Mouse (Mus musculus) ES-E14 (cell line): ENCODE data around the gene Il11ra1. TPM values are rescaled to one million over a fixed set of nuclear protein-coding genes. Genes with fewer than 3 reads are reported as not detected.

Experiments used
- DNase-seq: peaks from one replicate; pipeline ENCODE4 v3.0.0-alpha.2; 2013; ENCODE audit warnings: low read depth, low spot score
- H3K27ac ChIP-seq: 2 replicates; pipeline ENCODE4 v1.5.1; 2012; ENCODE audit warnings: low read depth, mild to moderate bottlenecking, low read length, moderate library complexity, mixed read lengths; ENCODE audit not compliant: poor library complexity, insufficient read depth, severe bottlenecking
- H3K36me3 ChIP-seq: 2 replicates; pipeline ENCODE4 v1.6.1; 2012; ENCODE audit warnings: mild to moderate bottlenecking, low read length, moderate library complexity, mixed read lengths; ENCODE audit not compliant: control insufficient read depth, poor library complexity, insufficient read depth, severe bottlenecking
- H3K4me1 ChIP-seq, 2 experiments: fragments of 150-350 bp in 1 of 2; sonication (generic) in 1 of 2; 2 replicates each; pipeline ENCODE4 v1.6.1; 2012; ENCODE audit warnings: low read length in 2 of 2, mild to moderate bottlenecking in 1 of 2, mixed read lengths in 1 of 2; ENCODE audit not compliant: control insufficient read depth in 2 of 2, insufficient read depth in 2 of 2, poor library complexity in 1 of 2
- H3K4me3 ChIP-seq, 2 experiments: fragments of 150-350 bp in 1 of 2; sonication (generic) in 1 of 2; 2 replicates each; pipeline ENCODE4 v1.5.1; 2012; ENCODE audit warnings: low read length in 2 of 2, low read depth in 1 of 2, mild to moderate bottlenecking in 1 of 2, mixed read lengths in 1 of 2; ENCODE audit not compliant: insufficient read depth in 1 of 2, poor library complexity in 1 of 2, severe bottlenecking in 1 of 2
- H3K9ac ChIP-seq: 2 replicates; pipeline ENCODE4 v1.6.1; 2012; ENCODE audit warnings: low read depth, mild to moderate bottlenecking, low read length, mixed read lengths; ENCODE audit not compliant: poor library complexity, insufficient read depth, severe bottlenecking
- H3K9me3 ChIP-seq: fragments of 150-350 bp; sonication (generic); 2 replicates; pipeline ENCODE4 v1.6.1; 2012; ENCODE audit warnings: low read depth, mild to moderate bottlenecking, low read length; ENCODE audit not compliant: control insufficient read depth, insufficient read depth
- CHD2 ChIP-seq: IDR thresholded peaks from 2 replicates; pipeline ENCODE4 v1.6.1; 2014; ENCODE audit warnings: mild to moderate bottlenecking, low read depth, low read length, inconsistent platforms
- HCFC1 ChIP-seq: IDR thresholded peaks from 2 replicates; pipeline ENCODE4 v1.6.1; 2012; ENCODE audit warnings: low read length, inconsistent platforms, borderline replicate concordance; ENCODE audit not compliant: insufficient read depth
- MAFK ChIP-seq: IDR thresholded peaks from 2 replicates; pipeline ENCODE4 v1.6.1; 2014; ENCODE audit warnings: mild to moderate bottlenecking, low read depth, low read length, inconsistent platforms; ENCODE audit not compliant: insufficient read depth
- ZC3H11A ChIP-seq: IDR thresholded peaks from 2 replicates; pipeline ENCODE4 v1.6.1; 2012; ENCODE audit warnings: low read depth, mild to moderate bottlenecking, inconsistent platforms, low read length, borderline replicate concordance
- ZNF384 ChIP-seq: IDR thresholded peaks from 2 replicates; pipeline ENCODE4 v1.6.1; 2012; ENCODE audit warnings: low read depth, low read length, inconsistent platforms
- in situ Hi-C, 2 experiments: fragments of 600-800 bp; cut with MboI; formaldehyde crosslinking; loops; one replicate each; pipeline ENCODE4 v1.15.1; 2025; ENCODE audit warnings: low sequenced_read_pairs in 2 of 2, inconsistent platforms in 1 of 2; ENCODE audit not compliant: unreplicated experiment in 2 of 2
- total RNA-seq: library from RNA; depleted of rRNA; stranded (reverse); fragments of 300-350 nt; gene quantifications from 2 replicates; pipeline ENCODE4 v1.2.3, GENCODE M21; 2012

Gene Il11ra1
- total RNA-seq, 1 experiment = 13.5 TPM

DNA sequence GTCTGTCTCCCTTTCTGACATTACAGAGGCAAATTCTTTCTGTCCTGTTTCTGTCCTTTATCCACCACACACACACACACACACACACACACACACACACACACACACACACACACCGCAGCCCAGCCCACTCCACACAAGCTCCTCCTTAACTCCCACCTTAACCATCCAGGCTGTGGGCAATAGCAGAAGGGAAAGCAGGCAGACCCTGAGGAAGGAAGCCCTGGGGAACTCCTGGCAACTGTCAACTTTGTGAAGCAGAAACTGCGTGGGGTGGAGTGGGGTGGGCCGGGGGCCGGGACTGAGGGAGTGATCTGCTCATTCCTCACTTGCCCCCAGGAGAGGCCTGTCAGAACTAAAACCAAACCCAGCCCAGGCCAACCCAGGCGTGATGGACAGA is 28.3 kb upstream of the Il11ra1 start:
- Histone ChIP-seq H3K9ac (no peak overlapping the region), H3K36me3 (no peaks in the 10 kb centered on the region), H3K4me3 (no peak overlapping the region), H3K4me1 (peaks cover 2 to 18% of the 10 kb centered on the region in 2 experiments; a peak in 1 of 4 replicates), H3K9me3 (no peaks in the 10 kb centered on the region), H3K27ac (no peak overlapping the region)
- TF ChIP-seq ZC3H11A (no peak), CHD2 (no peak), ZNF384 (no peak)
- in situ Hi-C loops = no loop called here
- no peak for DNase-seq

DNA sequence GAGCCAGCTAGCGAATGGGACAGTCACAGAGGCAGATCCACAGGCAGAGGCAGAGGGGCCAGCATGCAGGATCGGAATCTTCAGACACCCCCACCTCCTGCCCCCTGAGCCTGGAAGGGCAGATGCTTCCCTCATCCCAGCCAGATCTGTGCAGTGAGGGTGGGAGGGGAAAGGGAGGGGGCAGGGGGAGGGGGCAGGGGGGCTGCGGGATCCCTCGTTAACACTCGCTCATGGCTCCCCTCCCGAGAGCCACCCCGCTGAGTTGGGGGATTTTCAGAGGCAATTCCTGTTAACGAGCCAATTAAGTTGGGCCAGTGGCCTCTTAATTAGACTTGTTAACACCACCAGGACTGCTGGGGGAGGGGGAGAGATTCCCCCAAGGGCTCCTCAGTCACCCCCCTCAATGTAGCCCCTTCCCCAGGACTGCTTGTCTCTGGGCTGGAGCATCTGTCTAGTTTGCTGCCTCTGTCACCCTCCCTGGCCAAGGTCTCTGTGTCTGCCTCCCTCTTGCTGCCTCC is 27.8 kb upstream of the Il11ra1 start:
- no peak for TF ChIP-seq MAFK
- TF ChIP-seq ZC3H11A = no peak
- no peak for TF ChIP-seq CHD2
- no peak for TF ChIP-seq ZNF384
- no peak for TF ChIP-seq HCFC1
- Histone ChIP-seq H3K4me3 (no peak overlapping the region), H3K27ac (no peak overlapping the region), H3K4me1 (peaks cover 4 to 20% of the 10 kb centered on the region in 2 experiments; a peak in 1 of 4 replicates), H3K36me3 (no peaks in the 10 kb centered on the region), H3K9ac (no peak overlapping the region), H3K9me3 (no peaks in the 10 kb centered on the region)
- no peak for DNase-seq
- in situ Hi-C loops = no loop called here

GRCm38 (mm10) chr4:41672522-41672963 is 27.2 kb upstream of the Il11ra1 start:
- TF ChIP-seq HCFC1 (no peak), MAFK (no peak), CHD2 (no peak), ZC3H11A (no peak), ZNF384 (no peak)
- Histone ChIP-seq H3K36me3 (no peaks in the 10 kb centered on the region), H3K9me3 (no peaks in the 10 kb centered on the region), H3K4me3 (no peak overlapping the region), H3K27ac (no peak overlapping the region), H3K4me1 (peaks cover 4 to 25% of the 10 kb centered on the region in 2 experiments; a peak in 1 of 4 replicates), H3K9ac (no peak overlapping the region)
- DNase-seq = no peak
- in situ Hi-C loops = no loop called here

DNA sequence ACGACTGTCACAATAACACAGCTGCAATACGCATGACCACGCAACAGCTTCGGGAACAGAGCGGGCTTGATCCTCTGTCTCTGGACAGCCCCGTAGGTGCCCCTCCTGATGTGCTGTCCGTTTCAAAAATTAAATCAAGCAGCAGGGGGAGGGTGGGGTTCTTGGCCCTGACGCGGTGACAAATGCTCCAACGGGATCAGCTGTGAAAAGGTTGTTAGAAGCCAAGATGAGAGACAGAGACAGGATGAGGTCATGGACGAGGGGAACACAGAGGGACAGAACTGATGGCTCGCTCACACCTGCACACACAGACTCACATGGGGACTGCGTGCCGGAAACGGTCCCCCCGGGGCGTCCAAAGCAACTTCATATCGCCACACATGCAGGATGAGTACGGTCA is 26.6 kb upstream of the Il11ra1 start:
- in situ Hi-C loops = no loop called here
- Histone ChIP-seq H3K4me3 (no peak overlapping the region), H3K9ac (no peak overlapping the region), H3K9me3 (no peaks in the 10 kb centered on the region), H3K27ac (no peak overlapping the region), H3K4me1 (peaks cover 4 to 25% of the 10 kb centered on the region in 2 experiments; a peak in 1 of 4 replicates), H3K36me3 (no peaks in the 10 kb centered on the region)
- DNase-seq = no peak
- no peak for TF ChIP-seq HCFC1
- no peak for TF ChIP-seq ZC3H11A
- no peak for TF ChIP-seq CHD2
- no peak for TF ChIP-seq ZNF384
- TF ChIP-seq MAFK = no peak
